Mouse (Mus musculus): ENCODE measurements around the gene Prrg2. TPM values are rescaled to one million over a fixed set of nuclear protein-coding genes. Genes with fewer than 3 reads are reported as not detected.

Gene Prrg2
- 17.9 and 18.6 TPM in 2 replicates for polyA plus RNA-seq (2012; rRNA removed)

GRCm38 (mm10) chr7:45062239-45062835 lies at the start of gene Prrg2, which contains the start of gene Nosip:
Gene Prrg2, minus strand, starts transcription at chr7:45062677.
Gene Nosip, plus strand, starts transcription at chr7:45062429.

GRCm38 (mm10) chr7:45103652-45104180 lies 41.2 kb upstream of the Prrg2 start, which contains the start of gene Fcgrt:
Gene Fcgrt, minus strand, starts transcription at chr7:45103851.

GRCm38 (mm10) chr7:45092048-45092447 lies 29.6 kb upstream of the Prrg2 start, which contains the start of gene Rcn3:
Gene Rcn3, minus strand, starts transcription at chr7:45092221.

GRCm38 (mm10) chr7:45052862-45053116 lies 9.7 kb downstream of the Prrg2 start, which contains the start of gene Prr12:
Gene Prr12, minus strand, starts transcription at chr7:45052881.

GRCm38 (mm10) chr7:45017242-45018061 lies 45.0 kb downstream of the Prrg2 start, which contains the start of gene Rras:
Gene Rras, plus strand, starts transcription at chr7:45017961.

GRCm38 (mm10) chr7:45015957-45016612 lies 46.4 kb downstream of the Prrg2 start, which contains the start of gene Scaf1:
Gene Scaf1, minus strand, starts transcription at chr7:45016363.

Other genes with a start within 250 kb of the Prrg2 start
- 60.4 and 62.0 TPM in 2 replicates for gene Nup62, start 246.6 kb downstream of the Prrg2 start, polyA plus RNA-seq (2012; rRNA removed)
- gene Il4i1, start 246.3 kb downstream of the Prrg2 start, polyA plus RNA-seq (2012; rRNA removed): 0.43 and 0.61 TPM in 2 replicates
- gene Atf5, start 246.0 kb downstream of the Prrg2 start, polyA plus RNA-seq (2012; rRNA removed): 15.3 and 17.9 TPM in 2 replicates
- gene Akt1s1, start 213.7 kb downstream of the Prrg2 start, polyA plus RNA-seq (2012; rRNA removed): 98.0 and 109 TPM in 2 replicates
- 104 and 109 TPM in 2 replicates for gene Tbc1d17, start 213.6 kb downstream of the Prrg2 start, polyA plus RNA-seq (2012; rRNA removed)
- 31.5 and 33.3 TPM in 2 replicates for gene Pnkp, start 205.5 kb downstream of the Prrg2 start, polyA plus RNA-seq (2012; rRNA removed)
- gene Ptov1, start 192.9 kb downstream of the Prrg2 start, polyA plus RNA-seq (2012; rRNA removed): 560 and 658 TPM in 2 replicates
- 135 and 146 TPM in 2 replicates for gene Med25, start 170.0 kb downstream of the Prrg2 start, polyA plus RNA-seq (2012; rRNA removed)
- 23.8 and 23.9 TPM in 2 replicates for gene Fuz, start 166.6 kb downstream of the Prrg2 start, polyA plus RNA-seq (2012; rRNA removed)
- 139 and 165 TPM in 2 replicates for gene Ap2a1, start 133.2 kb downstream of the Prrg2 start, polyA plus RNA-seq (2012; rRNA removed)
- 0.08 and 0.10 TPM in 2 replicates for gene Tsks, start 119.5 kb downstream of the Prrg2 start, polyA plus RNA-seq (2012; rRNA removed)
- 96.5 and 105 TPM in 2 replicates for gene Cpt1c, start 87.8 kb downstream of the Prrg2 start, polyA plus RNA-seq (2012; rRNA removed)
- gene Prmt1, start 76.1 kb downstream of the Prrg2 start, polyA plus RNA-seq (2012; rRNA removed): 861 and 874 TPM in 2 replicates
- 89.9 and 97.5 TPM in 2 replicates for gene Irf3, start 65.0 kb downstream of the Prrg2 start, polyA plus RNA-seq (2012; rRNA removed)
- 8.4 and 10.7 TPM in 2 replicates for gene Bcl2l12, start 64.0 kb downstream of the Prrg2 start, polyA plus RNA-seq (2012; rRNA removed)
- 91.3 and 106 TPM in 2 replicates for gene Scaf1, start 46.3 kb downstream of the Prrg2 start, polyA plus RNA-seq (2012; rRNA removed)
- gene Rras, start 44.7 kb downstream of the Prrg2 start, polyA plus RNA-seq (2012; rRNA removed): 20.9 and 23.6 TPM in 2 replicates
- gene Prr12, start 9.8 kb downstream of the Prrg2 start, polyA plus RNA-seq (2012; rRNA removed): 9.9 and 13.2 TPM in 2 replicates
- gene Nosip, start 248 bp downstream of the Prrg2 start, polyA plus RNA-seq (2012; rRNA removed): 74.9 and 77.9 TPM in 2 replicates
- 34.7 and 64.0 TPM in 2 replicates for gene Rcn3, start 29.5 kb upstream of the Prrg2 start, polyA plus RNA-seq (2012; rRNA removed)
- 15.8 and 18.4 TPM in 2 replicates for gene Fcgrt, start 41.2 kb upstream of the Prrg2 start, polyA plus RNA-seq (2012; rRNA removed)
- 524 and 549 TPM in 2 replicates for gene Rps11, start 61.8 kb upstream of the Prrg2 start, polyA plus RNA-seq (2012; rRNA removed)
- 2,210 and 2,469 TPM in 2 replicates for gene Rpl13a, start 66.1 kb upstream of the Prrg2 start, polyA plus RNA-seq (2012; rRNA removed)
- 0.21 and 0.34 TPM in 2 replicates for gene Gm45713, start 73.6 kb upstream of the Prrg2 start, polyA plus RNA-seq (2012; rRNA removed)
- 7.5 and 9.1 TPM in 2 replicates for gene Flt3l, start 73.8 kb upstream of the Prrg2 start, polyA plus RNA-seq (2012; rRNA removed)
- gene Pih1d1, start 91.6 kb upstream of the Prrg2 start, polyA plus RNA-seq (2012; rRNA removed): 144 and 160 TPM in 2 replicates
- 13.3 and 16.7 TPM in 2 replicates for gene Aldh16a1, start 91.9 kb upstream of the Prrg2 start, polyA plus RNA-seq (2012; rRNA removed)
- gene Slc17a7, start 101.3 kb upstream of the Prrg2 start, polyA plus RNA-seq (2012; rRNA removed): 45.9 and 55.3 TPM in 2 replicates
- 0.16 and 0.22 TPM in 2 replicates for gene Gfy, start 116.9 kb upstream of the Prrg2 start, polyA plus RNA-seq (2012; rRNA removed)
- gene Pth2, start 118.3 kb upstream of the Prrg2 start, polyA plus RNA-seq (2012; rRNA removed): 0.19 and 0.21 TPM in 2 replicates
- gene Ccdc155, start 142.2 kb upstream of the Prrg2 start, polyA plus RNA-seq (2012; rRNA removed): 0.56 and 0.74 TPM in 2 replicates
- 5.7 and 5.9 TPM in 2 replicates for gene Dkkl1, start 149.5 kb upstream of the Prrg2 start, polyA plus RNA-seq (2012; rRNA removed)
- gene Tead2, start 153.1 kb upstream of the Prrg2 start, polyA plus RNA-seq (2012; rRNA removed): 57.7 and 65.9 TPM in 2 replicates
- gene Cd37, start 176.4 kb upstream of the Prrg2 start, polyA plus RNA-seq (2012; rRNA removed): 1.5 and 1.6 TPM in 2 replicates
- 2.1 and 2.2 TPM in 2 replicates for gene Slc6a16, start 178.4 kb upstream of the Prrg2 start, polyA plus RNA-seq (2012; rRNA removed)
- gene Slc6a21, start 214.8 kb upstream of the Prrg2 start, polyA plus RNA-seq (2012; rRNA removed): 0.03 and 0.12 TPM in 2 replicates

Data from central nervous system, embryonic 18 days (tissue).